Mouse (Mus musculus) layer of hippocampus, adult 9-11 months (tissue): Measurements from ENCODE around the gene Atn1.
A peak's percentile ranks its signal among the peaks of the same experiment; 100 is the strongest.
"Not testable (repeated sequence)": the region's sequence is repeated elsewhere in the genome, so short reads cannot be mapped to it uniquely, and the experiment has no call there.

ENCODE experiments used
- DNase-seq: peaks from one replicate; pipeline ENCODE4 v3.0.0; 2022

Atn1 gene

GRCm38 (mm10) chr6:124755831-124756595 is at the start of gene Atn1, which contains the start of gene Gm45234:
Gene Atn1, minus strand, starts transcription at chr6:124756524.
Gene Gm45234, minus strand, starts transcription at chr6:124756021.
- no peak for DNase-seq

- peak; percentile 97 for DNase-seq
These were observed 49.3 kb upstream of the Atn1 start for GRCm38 (mm10) chr6:124805341-124806321.

- DNase-seq = no peak
These were observed 48.0 kb upstream of the Atn1 start for GRCm38 (mm10) chr6:124804341-124804740.

GRCm38 (mm10) chr6:124803691-124804090 is 47.4 kb upstream of the Atn1 start:
- not testable (repeated sequence) for DNase-seq

DNA sequence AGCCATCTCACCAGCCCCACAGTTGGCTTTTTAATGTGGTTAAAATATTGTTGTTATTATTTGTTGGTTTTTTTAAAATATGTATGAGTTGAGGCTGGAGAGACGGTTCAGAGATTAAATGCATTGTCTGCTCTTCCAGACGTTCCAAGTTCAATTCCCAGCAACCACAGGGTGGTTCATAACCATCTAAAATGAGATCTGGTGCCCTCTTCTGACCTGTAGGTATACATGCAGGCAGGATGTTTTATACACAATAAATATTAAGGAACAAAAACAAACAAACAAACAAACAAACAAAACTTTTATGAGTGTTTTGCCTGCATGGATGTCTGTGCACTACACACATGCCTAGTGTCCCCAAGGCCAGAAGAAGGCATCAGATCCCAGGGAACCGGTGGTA is 46.7 kb upstream of the Atn1 start:
- no peak for DNase-seq

DNA sequence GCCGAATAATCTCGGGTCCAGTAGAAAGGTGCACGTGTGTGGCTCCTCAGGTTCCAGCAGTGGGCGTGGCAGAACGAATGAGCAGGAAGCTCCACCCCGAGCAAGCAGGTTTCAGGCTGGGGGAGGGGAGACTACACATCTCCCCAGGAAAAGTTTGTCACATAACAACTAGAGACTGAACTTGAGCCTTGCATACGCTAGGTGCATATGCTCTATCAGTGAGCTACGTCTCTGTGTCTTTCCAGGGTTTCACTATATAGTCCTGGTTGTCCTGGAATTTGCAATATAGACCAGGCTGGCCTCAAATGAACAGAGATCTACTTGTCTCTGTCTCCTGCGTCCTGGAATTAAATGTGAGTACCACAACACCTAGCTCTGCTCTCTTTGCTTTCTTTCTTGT is 46.1 kb upstream of the Atn1 start:
- not testable (repeated sequence) for DNase-seq

DNA sequence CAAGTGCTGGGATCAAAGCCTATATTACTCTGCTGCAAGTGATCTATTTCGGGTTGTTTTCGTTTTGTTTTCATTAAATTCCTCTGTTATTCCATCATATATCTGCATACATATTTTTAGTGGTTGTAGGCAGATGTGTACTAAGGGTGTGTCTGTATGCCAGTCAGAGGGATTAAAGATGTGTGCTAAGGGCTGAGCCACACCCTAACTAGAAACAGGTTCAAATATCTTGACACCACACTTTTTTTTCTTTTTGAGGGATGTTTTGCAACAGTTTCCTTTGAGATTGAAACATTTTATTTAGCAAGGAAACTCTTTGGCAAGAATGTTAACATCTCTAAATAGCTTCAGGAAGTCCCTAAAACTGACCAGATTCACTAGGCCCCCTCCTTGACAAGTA is 39.9 kb upstream of the Atn1 start:
- no peak for DNase-seq

DNA sequence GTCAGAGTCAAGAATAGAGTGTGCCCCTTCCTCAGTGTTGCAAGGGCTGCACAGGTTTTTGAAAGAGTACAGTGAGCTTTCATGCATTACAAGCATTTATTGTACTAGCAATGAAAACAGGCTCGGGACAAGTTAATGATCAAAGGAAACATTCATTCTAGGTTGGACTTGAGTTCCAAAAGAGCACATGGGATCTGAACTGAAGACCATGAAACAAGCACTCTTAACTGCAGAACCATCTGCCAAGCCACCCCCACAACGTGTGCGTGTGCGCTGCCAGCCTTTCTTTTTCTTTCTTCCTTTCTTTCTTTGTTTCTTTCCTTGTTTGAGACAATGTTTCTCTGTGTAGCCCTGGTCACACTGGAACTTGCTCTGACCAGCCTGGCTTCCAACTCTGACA is 39.5 kb upstream of the Atn1 start:
- DNase-seq = no peak

DNA sequence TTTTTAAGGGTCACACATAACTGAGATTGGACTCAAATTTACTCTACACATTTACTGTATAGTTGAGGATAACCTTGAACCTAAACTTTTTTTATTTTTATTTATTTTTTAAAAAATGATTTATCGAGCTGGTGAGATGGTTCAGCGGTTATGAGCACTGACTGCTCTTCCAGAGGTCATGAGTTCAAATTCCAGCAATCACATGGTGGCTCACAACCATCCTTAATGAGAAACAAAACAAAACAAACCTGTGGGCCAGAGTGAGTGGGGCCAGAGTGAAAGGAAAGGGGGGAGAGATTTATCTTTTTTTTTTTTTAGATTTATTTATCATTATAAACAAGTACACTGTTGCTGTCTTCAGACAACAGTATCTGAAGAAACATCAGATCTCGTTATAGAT is 35.6 kb upstream of the Atn1 start:
- DNase-seq = no peak

GRCm38 (mm10) chr6:124790121-124790520 is 33.8 kb upstream of the Atn1 start:
- DNase-seq = no peak

DNA sequence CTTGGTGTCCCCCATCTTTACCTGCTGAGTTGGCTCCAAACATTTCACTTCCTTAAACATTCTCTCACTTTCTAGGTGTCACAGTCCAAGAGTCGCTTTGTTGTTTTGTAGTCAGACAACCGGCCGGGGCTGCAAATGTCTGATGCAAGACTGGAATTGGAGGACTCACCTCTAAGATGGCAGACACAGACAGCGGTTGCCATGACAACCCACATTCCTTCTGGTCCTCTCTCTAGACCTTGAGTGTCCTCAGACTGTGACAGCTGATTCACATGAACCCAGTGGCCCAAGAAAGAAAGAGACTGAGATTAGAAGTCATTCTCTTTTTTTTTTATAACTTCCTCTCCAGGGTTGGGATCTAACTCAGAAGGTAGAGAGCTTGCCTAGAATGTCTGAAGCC is 33.2 kb upstream of the Atn1 start:
- no peak for DNase-seq

GRCm38 (mm10) chr6:124787722-124788121 is 31.4 kb upstream of the Atn1 start:
- no peak for DNase-seq

DNA sequence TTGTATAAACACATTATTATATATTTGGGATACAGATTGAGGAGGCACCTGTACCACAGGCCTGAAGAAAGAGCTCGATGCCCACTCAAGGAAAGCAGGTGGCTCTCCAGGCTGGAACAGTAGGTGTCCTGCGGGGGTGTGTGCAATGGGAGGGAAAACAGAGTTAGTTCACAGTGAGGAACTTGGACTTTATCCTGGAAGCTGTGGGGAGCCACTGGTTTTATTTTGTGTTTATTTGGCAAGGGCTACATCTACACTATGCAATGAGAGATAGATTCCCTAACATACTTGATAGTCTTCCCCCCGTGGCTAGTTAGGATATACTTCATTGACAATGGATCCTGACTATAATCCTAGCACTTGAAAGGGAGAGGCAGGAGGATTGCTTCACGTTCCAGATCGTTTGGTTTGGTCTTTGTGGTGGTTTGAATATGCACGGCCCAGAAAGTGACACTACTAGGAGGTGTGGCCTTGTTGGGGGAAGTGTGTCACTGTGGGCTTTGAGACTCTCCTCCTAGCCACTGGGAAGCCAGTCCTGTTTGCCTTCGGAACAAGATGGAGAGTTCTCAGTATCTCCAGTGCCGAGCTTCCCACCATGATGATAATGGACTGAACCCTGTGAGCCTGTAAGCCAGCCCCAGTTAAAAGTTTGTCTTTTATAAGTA is 30.6 kb upstream of the Atn1 start:
- no peak for DNase-seq

- DNase-seq = no peak
These were observed 26.1 kb upstream of the Atn1 start for GRCm38 (mm10) chr6:124782436-124782835.

DNA sequence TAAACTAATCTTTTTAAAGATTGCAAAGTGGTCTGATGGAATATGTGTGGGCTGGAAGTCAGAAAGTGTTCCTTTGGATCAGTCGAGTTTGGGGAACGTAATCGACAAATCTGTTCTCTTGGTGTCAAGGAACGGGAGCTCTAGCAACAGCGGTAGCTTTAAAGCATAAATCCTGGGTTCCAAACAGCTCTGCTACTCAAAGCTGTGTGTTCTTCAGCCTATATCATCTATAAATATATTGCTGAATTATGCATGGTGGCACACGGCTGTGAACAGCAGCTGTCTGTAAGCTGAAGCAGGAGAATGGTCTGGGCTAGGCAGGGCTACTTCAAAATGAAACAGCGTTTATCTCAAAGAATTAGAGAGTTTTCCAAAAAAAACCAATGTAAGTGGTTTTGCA is 24.6 kb upstream of the Atn1 start:
- no peak for DNase-seq

DNA sequence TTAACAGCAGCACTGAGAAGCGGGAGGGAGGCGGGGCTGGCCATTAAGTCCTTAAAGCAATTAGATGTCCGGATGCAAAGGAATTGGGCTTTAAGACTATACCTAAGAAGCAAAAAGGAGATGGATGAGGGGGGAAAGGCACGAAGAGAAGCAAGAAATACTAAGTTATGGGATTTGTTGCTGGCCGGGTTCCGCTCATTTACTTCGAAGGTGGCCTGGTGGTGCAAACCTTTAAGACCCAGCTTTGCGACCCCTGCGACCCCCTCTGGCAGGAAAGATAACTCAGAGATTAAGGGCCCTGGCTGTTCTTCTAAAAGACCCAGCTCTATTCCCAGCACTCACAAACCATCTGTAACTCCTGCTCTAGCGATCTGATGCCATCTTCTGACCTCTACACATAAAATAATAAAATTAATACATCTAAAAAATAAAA is 23.7 kb upstream of the Atn1 start:
- no peak for DNase-seq

DNA sequence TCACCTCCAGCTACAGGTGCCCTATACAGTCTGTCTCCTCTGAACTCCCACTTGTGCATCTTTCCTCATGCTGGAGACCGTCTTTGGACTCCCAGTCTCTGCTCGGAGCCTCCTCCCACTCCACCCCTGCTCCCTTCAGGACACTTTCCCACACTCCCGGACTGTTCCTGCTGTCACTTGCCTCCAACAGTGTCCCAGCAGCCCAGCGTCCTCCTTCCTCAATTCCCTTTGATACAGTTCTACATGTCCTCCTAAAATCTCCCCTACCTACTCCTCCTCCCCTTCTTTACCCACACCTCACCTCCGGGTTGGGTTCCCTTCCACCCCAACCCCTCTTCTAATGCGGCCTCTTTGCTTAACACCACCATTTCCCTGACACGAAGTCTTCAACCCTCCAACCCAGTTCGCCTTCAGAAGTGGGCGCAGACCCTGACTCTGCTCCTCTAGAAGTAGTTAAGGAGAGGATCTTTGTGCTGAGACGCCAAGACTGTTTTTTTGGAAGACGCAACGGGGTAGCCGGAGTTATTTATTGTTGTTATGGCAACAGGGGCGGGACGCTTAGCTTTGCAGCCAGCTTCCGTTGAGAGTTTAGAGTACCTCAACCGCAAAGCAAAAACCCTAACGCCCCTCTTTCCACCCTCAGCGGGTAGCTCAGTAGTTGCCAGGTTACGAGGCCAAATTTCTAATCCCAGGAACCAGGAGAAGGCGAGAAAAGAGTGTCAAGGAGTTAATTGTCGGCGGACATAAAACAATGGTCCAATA is 23.1 kb upstream of the Atn1 start, which contains the start of gene Lrrc23:
Lrrc23 (minus strand) TSS at position 506 of the 762 bp plus-strand sequence.
- DNase-seq = no peak

DNA sequence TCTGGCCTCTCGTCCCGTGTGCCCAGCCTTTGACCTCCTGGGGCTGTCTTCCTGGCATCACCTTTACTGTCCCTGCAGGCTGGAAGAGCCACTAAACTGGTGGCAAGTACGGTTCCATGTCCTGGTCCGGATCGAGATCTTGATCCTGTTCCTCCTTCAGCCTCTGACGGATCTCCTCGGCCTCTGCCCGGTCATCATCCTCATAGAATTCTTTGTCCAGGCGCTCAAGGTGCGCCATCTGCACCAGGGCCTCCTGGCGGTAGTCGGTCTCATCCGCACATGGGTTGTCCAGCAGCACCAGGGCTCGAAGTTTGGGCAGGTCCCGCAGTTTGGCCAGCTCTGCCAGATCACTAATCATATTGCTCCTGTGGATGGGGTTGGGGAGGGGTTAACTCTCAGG is 14.2 kb upstream of the Atn1 start:
- no peak for DNase-seq

- DNase-seq = no peak
These were observed 13.7 kb upstream of the Atn1 start for GRCm38 (mm10) chr6:124770013-124770412.

GRCm38 (mm10) chr6:124769101-124769765 is 12.9 kb upstream of the Atn1 start, which contains the start of gene Eno2:
Gene Eno2, minus strand, starts transcription at chr6:124769673.
- peak; percentile 87 for DNase-seq

GRCm38 (mm10) chr6:124768704-124769044 is 12.3 kb upstream of the Atn1 start:
- no peak for DNase-seq
